Mouse (Mus musculus) lung, postnatal 0 days (tissue): Measurements from ENCODE around the gene Pde10a.

Experiments
- CTCF ChIP-seq: IDR thresholded peaks from 2 replicates; pipeline ENCODE4 v1.5.1; 2016; ENCODE audit warnings: antibody characterized with exemption, mild to moderate bottlenecking
- EP300 ChIP-seq: IDR thresholded peaks from 2 replicates; pipeline ENCODE4 v1.6.1; 2016; ENCODE audit warnings: antibody characterized with exemption, mild to moderate bottlenecking, control low read depth

DNA sequence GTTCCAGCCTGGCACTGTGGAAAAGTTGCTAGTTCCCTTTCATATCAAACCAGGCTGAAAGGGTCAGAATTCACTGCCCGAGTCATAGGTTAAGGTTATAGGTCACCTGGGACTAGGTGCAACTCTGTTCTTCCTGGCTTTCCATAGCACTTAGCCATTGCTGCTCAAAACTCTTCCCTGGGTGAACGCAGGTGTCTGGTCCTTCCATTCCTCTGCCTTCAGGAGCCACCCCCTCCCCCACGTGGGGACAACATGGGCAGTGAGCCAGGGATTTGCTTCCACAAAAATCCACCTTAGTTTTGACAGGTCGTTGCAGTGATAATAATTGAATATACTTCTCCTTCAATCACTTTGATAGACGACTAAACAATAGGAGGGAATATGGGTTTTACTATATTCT lies 462.2 kb downstream of the Pde10a start:
- TF ChIP-seq CTCF (no peak), EP300 (no peak)
